Mouse (Mus musculus) liver, embryonic 12.5 days (tissue): Measurements from ENCODE around the gene Mpp4. TPM values are rescaled to one million over a fixed set of nuclear protein-coding genes. Genes with fewer than 3 reads are reported as not detected.

Source experiments
- ATAC-seq: fragments of 200-750 bp; cut with Nextera tagmentation; 2 replicates; pipeline ENCODE4 v1.8.0; 2017; ENCODE audit warnings: moderate number of reproducible peaks, mild to moderate bottlenecking, moderate library complexity
- H3K27ac ChIP-seq: fragments of 300-500 bp; sonication (generic); 2 replicates; pipeline ENCODE4 v1.5.1; 2016; ENCODE audit warnings: mild to moderate bottlenecking
- H3K27me3 ChIP-seq: fragments of 300-500 bp; sonication (generic); replicated peaks from 2 replicates; pipeline ENCODE4 v1.6.1; 2016; ENCODE audit warnings: mild to moderate bottlenecking, moderate library complexity
- H3K36me3 ChIP-seq: fragments of 300-500 bp; sonication (generic); 2 replicates; pipeline ENCODE4 v1.6.1; 2016; ENCODE audit warnings: mild to moderate bottlenecking, moderate library complexity
- H3K4me1 ChIP-seq: fragments of 300-500 bp; sonication (generic); 2 replicates; pipeline ENCODE4 v1.6.1; 2016
- H3K4me2 ChIP-seq: fragments of 300-500 bp; sonication (generic); 2 replicates; pipeline ENCODE4 v1.6.1; 2016; ENCODE audit warnings: mild to moderate bottlenecking, moderate library complexity
- H3K4me3 ChIP-seq: fragments of 300-500 bp; sonication (generic); 2 replicates; pipeline ENCODE4 v1.5.1; 2016; ENCODE audit warnings: mild to moderate bottlenecking, moderate library complexity
- H3K9ac ChIP-seq: fragments of 300-500 bp; sonication (generic); 2 replicates; pipeline ENCODE4 v1.6.1; 2016; ENCODE audit warnings: mild to moderate bottlenecking, moderate library complexity
- H3K9me3 ChIP-seq: fragments of 300-500 bp; sonication (generic); replicated peaks from 2 replicates; pipeline ENCODE4 v1.6.1; 2016; ENCODE audit warnings: mild to moderate bottlenecking, moderate library complexity
- WGBS: fragments of 180-500 bp; shearing (Covaris S2); methylation state at CpG from one replicate; pipeline ENCODE4 v1.1.7; 2016; ENCODE audit not compliant: insufficient replicate concordance; 5-methylcytosine and 5-hydroxymethylcytosine counted together
- polyA plus RNA-seq: library from polyadenylated mRNA; unstranded; fragments of >200 nt; fragmentation: Nextera tagmentation; extraction: Ambion mirVana; gene quantifications from 2 replicates; pipeline ENCODE4 v1.2.1, GENCODE M21; 2016

Gene Mpp4
- polyA plus RNA-seq, 1 experiment from 2014 or later = 0.45 TPM

- H3K9me3 ChIP-seq = no peaks in the 10 kb centered on the region
- H3K4me2 ChIP-seq = no peak overlapping the region
- H3K9ac ChIP-seq = no peak overlapping the region
- no peaks in the 10 kb centered on the region for H3K27me3 ChIP-seq
- peaks cover 52% of the 10 kb centered on the region for H3K36me3 ChIP-seq
- H3K27ac ChIP-seq = no peak overlapping the region
- H3K4me1 ChIP-seq = peaks cover 18% of the 10 kb centered on the region
- ATAC-seq = no peak
- whole genome bisulfite sequencing = 87% methylated on average over 9 of the region's 9 CpGs
- no peak overlapping the region for H3K4me3 ChIP-seq
Measured at GRCm38 (mm10) chr1:59166232-59166905, 3.2 kb upstream of the Mpp4 start.

- no peaks in the 10 kb centered on the region for H3K27me3 ChIP-seq
- H3K36me3 ChIP-seq = peaks cover 42% of the 10 kb centered on the region
- no peak for ATAC-seq
- H3K9me3 ChIP-seq = no peaks in the 10 kb centered on the region
- H3K9ac ChIP-seq = no peak overlapping the region
- WGBS = 74% methylated on average over 5 of the region's 5 CpGs
- H3K27ac ChIP-seq = no peak overlapping the region
- no peak overlapping the region for H3K4me2 ChIP-seq
- 0 out of 2 replicates have a peak, but pooled peaks cover 7% of the 10 kb centered on the region for H3K4me1 ChIP-seq
- H3K4me3 ChIP-seq = no peak overlapping the region
Measured at GRCm38 (mm10) chr1:59163918-59164317, 729 bp upstream of the Mpp4 start.

GRCm38 (mm10) chr1:59162309-59163024 is 722 bp downstream of the Mpp4 start:
- Histone ChIP-seq H3K9me3 (no peaks in the 10 kb centered on the region), H3K27me3 (no peaks in the 10 kb centered on the region), H3K27ac (no peak overlapping the region), H3K36me3 (peaks cover 35% of the 10 kb centered on the region), H3K4me1 (0 out of 2 replicates have a peak, but pooled peaks cover 7% of the 10 kb centered on the region), H3K4me2 (no peak overlapping the region), H3K4me3 (no peak overlapping the region), H3K9ac (no peak overlapping the region)
- WGBS = 80% methylated on average over 8 of the region's 8 CpGs
- ATAC-seq = no peak

GRCm38 (mm10) chr1:59161396-59161795 is 1.8 kb downstream of the Mpp4 start:
- Histone ChIP-seq H3K27ac (no peak overlapping the region), H3K9me3 (no peaks in the 10 kb centered on the region), H3K9ac (no peak overlapping the region), H3K27me3 (no peaks in the 10 kb centered on the region), H3K36me3 (peaks cover 24% of the 10 kb centered on the region), H3K4me1 (0 out of 2 replicates have a peak, but pooled peaks cover 7% of the 10 kb centered on the region), H3K4me3 (no peak overlapping the region), H3K4me2 (no peak overlapping the region)
- WGBS = 83% methylated on average over 6 of the region's 6 CpGs
- no peak for ATAC-seq

- Histone ChIP-seq H3K9ac (no peak overlapping the region), H3K27ac (no peak overlapping the region), H3K4me3 (no peak overlapping the region), H3K27me3 (no peaks in the 10 kb centered on the region), H3K4me1 (0 out of 2 replicates have a peak, but pooled peaks cover 7% of the 10 kb centered on the region), H3K36me3 (peaks cover 19% of the 10 kb centered on the region), H3K4me2 (no peak overlapping the region), H3K9me3 (no peaks in the 10 kb centered on the region)
- ATAC-seq = no peak
- WGBS = 78% methylated on average over 6 of the region's 6 CpGs
Measured at GRCm38 (mm10) chr1:59160871-59161270, 2.3 kb downstream of the Mpp4 start.

GRCm38 (mm10) chr1:59159136-59159535 is 4.1 kb downstream of the Mpp4 start:
- Histone ChIP-seq H3K4me1 (0 out of 2 replicates have a peak, but pooled peaks cover 7% of the 10 kb centered on the region), H3K27me3 (no peaks in the 10 kb centered on the region), H3K36me3 (peaks cover 16% of the 10 kb centered on the region), H3K4me2 (no peak overlapping the region), H3K9ac (no peak overlapping the region), H3K9me3 (no peaks in the 10 kb centered on the region), H3K4me3 (no peak overlapping the region), H3K27ac (no peak overlapping the region)
- no peak for ATAC-seq
- 66% methylated on average over 3 of the region's 3 CpGs for WGBS

- no peak for ATAC-seq
- WGBS = 73% methylated on average over 7 of the region's 7 CpGs
- no peak overlapping the region for H3K9ac ChIP-seq
Measured at GRCm38 (mm10) chr1:59158498-59158897, 4.7 kb downstream of the Mpp4 start.

GRCm38 (mm10) chr1:59157846-59158245 is 5.3 kb downstream of the Mpp4 start:
- H3K27me3 ChIP-seq = no peaks in the 10 kb centered on the region
- H3K27ac ChIP-seq = no peak overlapping the region
- no peak overlapping the region for H3K9ac ChIP-seq
- WGBS = 72% methylated on average over 4 of the region's 4 CpGs
- no peak overlapping the region for H3K4me3 ChIP-seq
- peaks cover 5% of the 10 kb centered on the region for H3K36me3 ChIP-seq
- no peaks in the 10 kb centered on the region for H3K9me3 ChIP-seq
- no peak overlapping the region for H3K4me2 ChIP-seq
- 0 out of 2 replicates have a peak, but pooled peaks cover 3% of the 10 kb centered on the region for H3K4me1 ChIP-seq
- no peak for ATAC-seq

More at GRCm38 (mm10) chr1:59158498-59158897, 4.7 kb downstream of the Mpp4 start:
- Histone ChIP-seq H3K4me2 (no peak overlapping the region), H3K9me3 (no peaks in the 10 kb centered on the region), H3K4me1 (0 out of 2 replicates have a peak, but pooled peaks cover 7% of the 10 kb centered on the region), H3K4me3 (no peak overlapping the region), H3K27me3 (no peaks in the 10 kb centered on the region), H3K27ac (no peak overlapping the region), H3K36me3 (peaks cover 12% of the 10 kb centered on the region)

GRCm38 (mm10) chr1:59152346-59152745 is 10.8 kb downstream of the Mpp4 start:
- Histone ChIP-seq H3K27ac (no peak overlapping the region), H3K9ac (no peak overlapping the region), H3K27me3 (no peaks in the 10 kb centered on the region), H3K9me3 (no peaks in the 10 kb centered on the region), H3K4me1 (no peaks in the 10 kb centered on the region), H3K4me3 (no peak overlapping the region), H3K36me3 (no peaks in the 10 kb centered on the region), H3K4me2 (no peak overlapping the region)
- WGBS = 69% methylated on average over 4 of the region's 4 CpGs
- no peak for ATAC-seq

GRCm38 (mm10) chr1:59150542-59150941 is 12.6 kb downstream of the Mpp4 start:
- no peaks in the 10 kb centered on the region for H3K4me1 ChIP-seq
- no peaks in the 10 kb centered on the region for H3K9me3 ChIP-seq
- WGBS = 67% methylated on average over 5 of the region's 5 CpGs
- no peak overlapping the region for H3K4me2 ChIP-seq
- H3K27ac ChIP-seq = no peak overlapping the region
- no peaks in the 10 kb centered on the region for H3K27me3 ChIP-seq
- no peak overlapping the region for H3K9ac ChIP-seq
- ATAC-seq = no peak
- no peak overlapping the region for H3K4me3 ChIP-seq
- H3K36me3 ChIP-seq = no peaks in the 10 kb centered on the region

GRCm38 (mm10) chr1:59144543-59144942 is 18.6 kb downstream of the Mpp4 start:
- Histone ChIP-seq H3K36me3 (no peaks in the 10 kb centered on the region), H3K27ac (no peak overlapping the region), H3K4me2 (no peak overlapping the region), H3K27me3 (no peaks in the 10 kb centered on the region), H3K4me3 (no peak overlapping the region), H3K9me3 (no peaks in the 10 kb centered on the region), H3K4me1 (no peaks in the 10 kb centered on the region), H3K9ac (no peak overlapping the region)
- ATAC-seq = no peak
- WGBS = 69% methylated on average over 10 of the region's 10 CpGs

GRCm38 (mm10) chr1:59142809-59143208 is 20.4 kb downstream of the Mpp4 start:
- Histone ChIP-seq H3K27me3 (no peaks in the 10 kb centered on the region), H3K27ac (no peak overlapping the region), H3K36me3 (no peaks in the 10 kb centered on the region), H3K4me1 (no peaks in the 10 kb centered on the region), H3K4me2 (no peak overlapping the region), H3K9me3 (no peaks in the 10 kb centered on the region), H3K4me3 (no peak overlapping the region), H3K9ac (no peak overlapping the region)
- ATAC-seq = no peak
